ENCODE assay signal across 17 mouse cellular contexts in genomic region chr4:132795171-132795570, GRCm38 (mm10). TPM values are rescaled to one million over a fixed set of nuclear protein-coding genes. Genes with fewer than 3 reads are reported as not detected.
DNase-seq lines count a peak whose midpoint lies in the region; ATAC-seq and TF ChIP-seq lines count a peak whose summit lies in the region.
"Had no signal": no experiment of that assay in that cellular context is flagged by ENCODE, and none has a peak within 500 bp of the region (broad histone marks: within the 10 kb centered on the region; RNA-seq: fewer than 3 reads in every experiment).

No protein-coding gene starts in this region.

- peak overlapping the region; percentile 38; the same call in 1 of the 2 replicates for H3K4me3 ChIP-seq in kidney, embryonic 15.5 days (replicated peaks)
- peak overlapping the region; percentile 65 to 91 for H3K4me3 ChIP-seq in MEL (ENCODE audit: control insufficient read depth in 1 of 2, insufficient read depth in 1 of 2, low read depth in 2 of 2, low read length in 2 of 2)
- H3K4me3 ChIP-seq in bone marrow macrophage, adult 2 months (ENCODE audit: insufficient read depth, low read length) = peak overlapping the region; percentile 96
- H3K4me3 ChIP-seq in liver, embryonic 15.5 days (replicated peaks) = peak overlapping the region; percentile 52
- no peak overlapping the region for H3K4me3 ChIP-seq in forebrain, embryonic 11.5 days (ENCODE audit: low read depth, low read length)

- H3K27me3 ChIP-seq in kidney, embryonic 15.5 days = peaks cover 24% of the 10 kb centered on the region
- H3K27me3 ChIP-seq in MEL (ENCODE audit: control insufficient read depth in 1 of 2, insufficient read depth in 2 of 2, low read length in 2 of 2) = no peaks in the 10 kb centered on the region
- peaks cover 26% of the 10 kb centered on the region for H3K27me3 ChIP-seq in liver, embryonic 15.5 days
- H3K27me3 ChIP-seq in forebrain, embryonic 11.5 days (ENCODE audit: control insufficient read depth, insufficient read depth, low read length) = peaks cover 3% of the 10 kb centered on the region; the same call in 1 of the 2 replicates

- H3K4me2 ChIP-seq in kidney, embryonic 15.5 days = peak overlapping the region; percentile 63; the same call in 1 of the 2 replicates
- peak overlapping the region; percentile 75 for H3K4me2 ChIP-seq in liver, embryonic 15.5 days
- H3K4me2 ChIP-seq in forebrain, embryonic 11.5 days (ENCODE audit: low read depth, low read length, severe bottlenecking) = no peak overlapping the region

- H3K36me3 ChIP-seq in kidney, embryonic 15.5 days = no peaks in the 10 kb centered on the region
- H3K36me3 ChIP-seq in MEL (ENCODE audit: control insufficient read depth in 1 of 2, insufficient read depth in 2 of 2, low read length in 2 of 2) = peaks cover 0 to 7% of the 10 kb centered on the region in 2 experiments; a peak in 1 of 4 replicates
- no peaks in the 10 kb centered on the region for H3K36me3 ChIP-seq in liver, embryonic 15.5 days (replicated peaks)
- H3K36me3 ChIP-seq in forebrain, embryonic 11.5 days (ENCODE audit: control insufficient read depth, insufficient read depth, low read length) = no peaks in the 10 kb centered on the region
- H3K36me3 ChIP-seq: hindbrain, embryonic 13.5 days; limb, embryonic 12.5 days had no signal

- no peak for DNase-seq in kidney, postnatal 14 days
- peak; percentile 40 for DNase-seq in MEL (ENCODE audit: low read depth, low spot score)
- no peak for DNase-seq in forebrain, embryonic 11.5 days (ENCODE audit: low spot score)
- no peak for DNase-seq in frontal cortex, adult 2 months (ENCODE audit: extremely low spot score in 1 of 2, low spot score in 1 of 2)
- DNase-seq: cerebellum, adult 8-10 months; gastrocnemius, postnatal 14 days; kidney, adult 11 months; kidney, postnatal 36 days; right cerebral cortex, postnatal 14 days; thymus, postnatal 36 days had no signal

- no peak for TF ChIP-seq RAD21 in MEL (IDR thresholded peaks at IDR 0.05; ENCODE audit: low read depth, low read length)

- TF ChIP-seq EP300 in MEL (IDR thresholded peaks at IDR 0.05; ENCODE audit: low read depth in 1 of 2, low read length in 2 of 2) = no peak

- 48% methylated on average over 7 of the region's 7 CpGs for WGBS in kidney, embryonic 15.5 days
- 70% methylated on average over 7 of the region's 7 CpGs for WGBS in liver, embryonic 15.5 days (ENCODE audit: insufficient replicate concordance)
- 55% methylated on average over 7 of the region's 7 CpGs for WGBS in forebrain, embryonic 11.5 days

- H3K9ac ChIP-seq in kidney, embryonic 15.5 days = no peak overlapping the region
- H3K9ac ChIP-seq in MEL (ENCODE audit: control insufficient read depth, low read depth, low read length, poor library complexity, severe bottlenecking) = peak overlapping the region; percentile 48
- H3K9ac ChIP-seq in liver, embryonic 15.5 days = no peak overlapping the region
- no peak overlapping the region for H3K9ac ChIP-seq in forebrain, embryonic 11.5 days (ENCODE audit: low read length)

- no peak for ATAC-seq in kidney, embryonic 15.5 days (replicated peaks; ENCODE audit: low FRiP score)
- no peak for ATAC-seq in liver, embryonic 15.5 days (ENCODE audit: insufficient read depth)
- ATAC-seq in forebrain, embryonic 11.5 days (replicated peaks; ENCODE audit: low FRiP score) = no peak
- no peak for ATAC-seq in frontal cortex, adult (ENCODE audit: low TSS enrichment)
- ATAC-seq: forebrain, embryonic 14.5 days had no signal

- H3K9me3 ChIP-seq in kidney, embryonic 15.5 days (replicated peaks) = no peaks in the 10 kb centered on the region
- H3K9me3 ChIP-seq in MEL (replicated peaks; ENCODE audit: insufficient read depth, low read length) = no peaks in the 10 kb centered on the region
- no peaks in the 10 kb centered on the region for H3K9me3 ChIP-seq in liver, embryonic 15.5 days (replicated peaks)
- H3K9me3 ChIP-seq in forebrain, embryonic 11.5 days (ENCODE audit: control insufficient read depth, low read length) = no peaks in the 10 kb centered on the region
- H3K9me3 ChIP-seq: hindbrain, embryonic 13.5 days; limb, embryonic 12.5 days had no signal

- peaks cover 23% of the 10 kb centered on the region for H3K4me1 ChIP-seq in kidney, embryonic 15.5 days
- peaks cover 5 to 33% of the 10 kb centered on the region in 2 experiments; a peak in 3 of 4 replicates for H3K4me1 ChIP-seq in MEL (ENCODE audit: control insufficient read depth in 1 of 2, insufficient read depth in 2 of 2, low read length in 2 of 2)
- peaks cover 25% of the 10 kb centered on the region for H3K4me1 ChIP-seq in bone marrow macrophage, adult 2 months (ENCODE audit: control insufficient read depth, insufficient read depth, low read length)
- peaks cover 27% of the 10 kb centered on the region for H3K4me1 ChIP-seq in liver, embryonic 15.5 days (replicated peaks)
- H3K4me1 ChIP-seq in forebrain, embryonic 11.5 days (replicated peaks; ENCODE audit: control insufficient read depth, insufficient read depth, low read length) = peaks cover 5% of the 10 kb centered on the region; the same call in 1 of the 2 replicates

- TF ChIP-seq CTCF in MEL (IDR thresholded peaks at IDR 0.05 in 2 of 3, conservative IDR thresholded peaks at IDR 0.05 in 1 of 3; ENCODE audit: control insufficient read depth in 1 of 3, insufficient read depth in 1 of 3, low read depth in 2 of 3, low read length in 3 of 3, poor library complexity in 1 of 3, severe bottlenecking in 1 of 3) = no peak
- no peak for TF ChIP-seq CTCF in bone marrow macrophage, adult 2 months (IDR thresholded peaks at IDR 0.05; ENCODE audit: low read depth, low read length)

- no peak overlapping the region for H3K27ac ChIP-seq in kidney, embryonic 15.5 days
- H3K27ac ChIP-seq in MEL (ENCODE audit: control insufficient read depth, low read depth, low read length) = no peak overlapping the region
- H3K27ac ChIP-seq in bone marrow macrophage, adult 2 months (ENCODE audit: insufficient read depth, low read depth, low read length) = peak overlapping the region; percentile 85
- no peak overlapping the region for H3K27ac ChIP-seq in liver, embryonic 15.5 days (replicated peaks)
- no peak overlapping the region for H3K27ac ChIP-seq in forebrain, embryonic 11.5 days (ENCODE audit: low read depth, low read length)
- H3K27ac ChIP-seq: hindbrain, embryonic 13.5 days; limb, embryonic 12.5 days had no signal

- H3K79me2 ChIP-seq in MEL (ENCODE audit: control insufficient read depth, insufficient read depth, low read length, poor library complexity) = no peaks in the 10 kb centered on the region

- TF ChIP-seq POLR2A in MEL (IDR thresholded peaks at IDR 0.05; ENCODE audit: control insufficient read depth in 1 of 2, insufficient read depth in 1 of 2, low read depth in 1 of 2, low read length in 2 of 2, poor library complexity in 1 of 2) = no peak
- no peak for TF ChIP-seq POLR2A in bone marrow macrophage, adult 2 months (IDR thresholded peaks at IDR 0.05; ENCODE audit: borderline replicate concordance, low read depth, low read length)

TF ChIP-seq in MEL, 35 proteins besides CTCF, POLR2A, EP300 and RAD21 (continues in another document):
- TF ChIP-seq MAZ (IDR thresholded peaks at IDR 0.05; ENCODE audit: low read depth, low read length) (no peak), TCF12 (IDR thresholded peaks at IDR 0.05; ENCODE audit: low read depth, low read length) (no peak)

RNA-seq across cellular contexts. Expression of gene Themis2, which starts 1.0 kb away (rescaled TPM):
- 0.91 and 1.7 TPM in 2 replicates for polyA plus RNA-seq in kidney, embryonic 15.5 days (2015; fragmentation: Nextera tagmentation; extraction: Ambion mirVana)
- total RNA-seq in MEL (2012; rRNA removed) = 1.0 and 1.1 TPM in 2 replicates
- polyA plus RNA-seq in MEL (2012; ENCODE audit: insufficient read depth in 1 of 2, insufficient read length in 2 of 2, low read depth in 1 of 2, low replicate concordance in 2 of 2, missing spikeins in 1 of 2) = 1 to 10 TPM in 1 of 2 experiments, not detected in 1; 2.6 TPM
- polyA plus RNA-seq in bone marrow macrophage, adult 2 months (2012; ENCODE audit: insufficient read depth, insufficient read length, missing spikeins) = 132 and 141 TPM in 2 replicates
- polyA plus RNA-seq in liver, embryonic 15.5 days (2015; fragmentation: Nextera tagmentation; extraction: Ambion mirVana) = 2.8 and 3.4 TPM in 2 replicates
- 0.87 and 1.0 TPM in 2 replicates for polyA plus RNA-seq in forebrain, embryonic 11.5 days (2014; fragmentation: Nextera tagmentation; extraction: Ambion mirVana)
- 1.1 and 1.2 TPM in 2 replicates for polyA plus RNA-seq in frontal cortex, adult 2 months (2012; rRNA removed)

RNA-seq across cellular contexts. Expression of gene Rpa2, which starts 27.0 kb away (rescaled TPM):
- polyA plus RNA-seq in kidney, embryonic 15.5 days (2015; fragmentation: Nextera tagmentation; extraction: Ambion mirVana) = 108 and 113 TPM in 2 replicates
- 102 and 119 TPM in 2 replicates for total RNA-seq in MEL (2012; rRNA removed)
- polyA plus RNA-seq in MEL (2012; ENCODE audit: insufficient read depth in 1 of 2, insufficient read length in 2 of 2, low read depth in 1 of 2, low replicate concordance in 2 of 2, missing spikeins in 1 of 2) = 100 to 1,000 TPM in 1 of 2 experiments, not detected in 1; 103 TPM
- polyA plus RNA-seq in bone marrow macrophage, adult 2 months (2012; ENCODE audit: insufficient read depth, insufficient read length, missing spikeins) = 18.4 and 21.8 TPM in 2 replicates
- polyA plus RNA-seq in liver, embryonic 15.5 days (2015; fragmentation: Nextera tagmentation; extraction: Ambion mirVana) = 78.2 and 81.3 TPM in 2 replicates
- polyA plus RNA-seq in forebrain, embryonic 11.5 days (2014; fragmentation: Nextera tagmentation; extraction: Ambion mirVana) = 177 and 187 TPM in 2 replicates
- 13.2 and 16.6 TPM in 2 replicates for polyA plus RNA-seq in frontal cortex, adult 2 months (2012; rRNA removed)

RNA-seq across cellular contexts. Expression of gene Smpdl3b, which starts 38.1 kb away (rescaled TPM):
- 10.0 and 11.9 TPM in 2 replicates for polyA plus RNA-seq in kidney, embryonic 15.5 days (2015; fragmentation: Nextera tagmentation; extraction: Ambion mirVana)
- total RNA-seq in MEL (2012; rRNA removed) = 0.20 and 0.69 TPM in 2 replicates
- under 1 TPM in 1 of 2 experiments, not detected in 1; 0.28 TPM for polyA plus RNA-seq in MEL (2012; ENCODE audit: insufficient read depth in 1 of 2, insufficient read length in 2 of 2, low read depth in 1 of 2, low replicate concordance in 2 of 2, missing spikeins in 1 of 2)
- 8.8 and 9.1 TPM in 2 replicates for polyA plus RNA-seq in bone marrow macrophage, adult 2 months (2012; ENCODE audit: insufficient read depth, insufficient read length, missing spikeins)
- polyA plus RNA-seq in liver, embryonic 15.5 days (2015; fragmentation: Nextera tagmentation; extraction: Ambion mirVana) = 1.0 and 1.1 TPM in 2 replicates
- 3.8 and 4.6 TPM in 2 replicates for polyA plus RNA-seq in forebrain, embryonic 11.5 days (2014; fragmentation: Nextera tagmentation; extraction: Ambion mirVana)
- 2.2 and 3.1 TPM in 2 replicates for polyA plus RNA-seq in frontal cortex, adult 2 months (2012; rRNA removed)

RNA-seq across cellular contexts. Expression of gene Ppp1r8, which starts 47.8 kb away (rescaled TPM):
- 62.6 and 66.5 TPM in 2 replicates for polyA plus RNA-seq in kidney, embryonic 15.5 days (2015; fragmentation: Nextera tagmentation; extraction: Ambion mirVana)
- 83.6 and 84.7 TPM in 2 replicates for total RNA-seq in MEL (2012; rRNA removed)
- polyA plus RNA-seq in MEL (2012; ENCODE audit: insufficient read depth in 1 of 2, insufficient read length in 2 of 2, low read depth in 1 of 2, low replicate concordance in 2 of 2, missing spikeins in 1 of 2) = 100 to 1,000 TPM in 1 of 2 experiments, not detected in 1; 103 TPM
- polyA plus RNA-seq in bone marrow macrophage, adult 2 months (2012; ENCODE audit: insufficient read depth, insufficient read length, missing spikeins) = 24.3 and 28.5 TPM in 2 replicates
- polyA plus RNA-seq in liver, embryonic 15.5 days (2015; fragmentation: Nextera tagmentation; extraction: Ambion mirVana) = 22.3 and 22.5 TPM in 2 replicates
- 69.6 and 80.4 TPM in 2 replicates for polyA plus RNA-seq in forebrain, embryonic 11.5 days (2014; fragmentation: Nextera tagmentation; extraction: Ambion mirVana)
- 59.8 and 62.1 TPM in 2 replicates for polyA plus RNA-seq in frontal cortex, adult 2 months (2012; rRNA removed)

Comparison
In these comparisons a context has a peak if more than half of its experiments do, and no peak if none do; other contexts are left out.
1. RNA of gene Themis2, which starts 1.0 kb away (polyA plus RNA-seq): 132 to 141 TPM in bone marrow macrophage, adult 2 months; 2.8 to 3.4 TPM in liver, embryonic 15.5 days, 2.6 TPM in MEL, 0.91 to 1.7 TPM in kidney, embryonic 15.5 days, 1.1 to 1.2 TPM in frontal cortex, adult 2 months and 0.87 to 1.0 TPM in forebrain, embryonic 11.5 days; every median in the first group is over 10 times any median in the second.